ENCODE assay signal across 19 mouse cellular contexts in the genomic region with DNA sequence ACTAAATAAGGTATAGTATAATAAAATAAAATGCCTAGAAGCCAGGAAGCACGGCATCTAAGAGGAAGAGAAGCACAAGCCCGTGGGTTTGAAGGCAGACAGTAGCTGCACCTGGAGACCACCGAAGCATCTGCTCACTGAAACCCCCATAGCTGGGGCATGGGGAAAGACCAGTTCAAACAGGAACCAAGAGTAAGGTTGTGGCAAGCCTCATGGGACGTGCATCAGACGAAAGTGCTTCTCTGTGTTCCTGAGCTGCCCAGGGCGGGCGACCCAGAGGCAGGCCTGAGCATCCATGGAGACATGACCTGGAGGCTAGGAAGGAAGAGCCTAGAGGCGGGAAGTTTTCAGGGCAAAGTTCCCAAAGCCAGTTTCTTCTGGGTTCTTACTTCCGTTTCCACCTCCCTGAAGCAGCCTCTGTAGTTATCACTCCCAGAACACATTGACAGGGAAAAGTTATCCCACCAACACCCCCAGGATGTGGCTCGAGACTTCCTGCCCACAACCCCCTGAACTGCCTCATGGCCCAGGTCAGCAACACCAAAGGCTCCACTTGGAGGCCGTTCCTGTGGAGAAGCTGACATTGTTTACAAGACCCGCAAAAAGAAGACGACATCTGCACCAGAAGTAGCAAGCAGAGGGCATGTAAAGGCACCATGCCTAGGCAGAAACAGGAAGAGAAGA. TPM values are rescaled to one million over a fixed set of nuclear protein-coding genes. Genes with fewer than 3 reads are reported as not detected.
A peak's percentile ranks its signal among the peaks of the same experiment; 100 is the strongest.
DNase-seq lines count a peak whose midpoint lies in the region; ATAC-seq and TF ChIP-seq lines count a peak whose summit lies in the region.
"Had no signal": no experiment of that assay in that cellular context is flagged by ENCODE, and none has a peak within 500 bp of the region (broad histone marks: within the 10 kb centered on the region; RNA-seq: fewer than 3 reads in every experiment).

No protein-coding gene starts in this region.

- no peaks in the 10 kb centered on the region for H3K36me3 ChIP-seq in hindbrain, embryonic 13.5 days
- H3K36me3 ChIP-seq in hindbrain, embryonic 11.5 days (ENCODE audit: control insufficient read depth, insufficient read depth, low read length), result no peaks in the 10 kb centered on the region
- H3K36me3 ChIP-seq: heart, embryonic 13.5 days; hindbrain, embryonic 15.5 days; stomach, embryonic 15.5 days had no signal

- WGBS in hindbrain, embryonic 13.5 days, result 87% methylated on average over 13 of the region's 13 CpGs
- WGBS in hindbrain, embryonic 11.5 days, result 80% methylated on average over 13 of the region's 13 CpGs
- WGBS in cerebellum, adult 2 months, result 79% methylated on average over 13 of the region's 13 CpGs

- no peak for ATAC-seq in hindbrain, embryonic 13.5 days (ENCODE audit: low FRiP score)
- no peak for ATAC-seq in hindbrain, embryonic 11.5 days (ENCODE audit: low FRiP score)
- ATAC-seq: activated CD4-positive, CD25-positive, alpha-beta regulatory T cell, adult 4 months had no signal

- peak overlapping the region; percentile 91; the same call in 1 of the 2 replicates for H3K27ac ChIP-seq in hindbrain, embryonic 13.5 days
- H3K27ac ChIP-seq in hindbrain, embryonic 11.5 days (ENCODE audit: low read depth, low read length), result no peak overlapping the region
- no peak overlapping the region for H3K27ac ChIP-seq in cerebellum, adult 2 months (ENCODE audit: insufficient read depth, low read length)
- H3K27ac ChIP-seq: heart, embryonic 13.5 days; stomach, embryonic 15.5 days had no signal

- H3K4me1 ChIP-seq in hindbrain, embryonic 13.5 days (replicated peaks), result peaks cover 35% of the 10 kb centered on the region
- no peaks in the 10 kb centered on the region; the same call in 1 of the 2 replicates for H3K4me1 ChIP-seq in hindbrain, embryonic 11.5 days (replicated peaks; ENCODE audit: control insufficient read depth, insufficient read depth, low read length)
- H3K4me1 ChIP-seq in cerebellum, adult 2 months (ENCODE audit: control insufficient read depth, insufficient read depth, low read length), result peaks cover 33% of the 10 kb centered on the region
- H3K4me1 ChIP-seq: stomach, embryonic 15.5 days had no signal

- no peak for TF ChIP-seq POLR2A in cerebellum, adult 2 months (IDR thresholded peaks at IDR 0.05; ENCODE audit: borderline replicate concordance, insufficient read depth, low read length)

- H3K4me2 ChIP-seq in hindbrain, embryonic 13.5 days, result no peak overlapping the region
- no peak overlapping the region for H3K4me2 ChIP-seq in hindbrain, embryonic 11.5 days (replicated peaks; ENCODE audit: low read depth, low read length)
- H3K4me2 ChIP-seq: stomach, embryonic 15.5 days had no signal

- H3K9me3 ChIP-seq in hindbrain, embryonic 13.5 days, result no peaks in the 10 kb centered on the region
- no peaks in the 10 kb centered on the region for H3K9me3 ChIP-seq in hindbrain, embryonic 11.5 days (ENCODE audit: control insufficient read depth, low read length)
- H3K9me3 ChIP-seq: heart, embryonic 13.5 days; hindbrain, embryonic 15.5 days; stomach, embryonic 15.5 days had no signal

- no peak overlapping the region for H3K9ac ChIP-seq in hindbrain, embryonic 13.5 days
- no peak overlapping the region for H3K9ac ChIP-seq in hindbrain, embryonic 11.5 days (ENCODE audit: low read depth, low read length)
- H3K9ac ChIP-seq: heart, embryonic 13.5 days; stomach, embryonic 15.5 days had no signal

- no peak overlapping the region for H3K4me3 ChIP-seq in hindbrain, embryonic 13.5 days
- no peak overlapping the region for H3K4me3 ChIP-seq in hindbrain, embryonic 11.5 days (ENCODE audit: low read depth, low read length)
- H3K4me3 ChIP-seq in cerebellum, adult 2 months (replicated peaks; ENCODE audit: insufficient read depth, low read depth, low read length), result no peak overlapping the region
- H3K4me3 ChIP-seq: erythroblast, embryonic 14.5 days; heart, embryonic 13.5 days; hindbrain, embryonic 15.5 days; stomach, embryonic 15.5 days had no signal

- H3K27me3 ChIP-seq in hindbrain, embryonic 13.5 days, result no peaks in the 10 kb centered on the region
- H3K27me3 ChIP-seq in hindbrain, embryonic 11.5 days (ENCODE audit: control insufficient read depth, insufficient read depth, low read length), result no peaks in the 10 kb centered on the region
- H3K27me3 ChIP-seq in cerebellum, adult 2 months (ENCODE audit: control insufficient read depth, insufficient read depth, low read length), result no peaks in the 10 kb centered on the region
- H3K27me3 ChIP-seq: heart, embryonic 13.5 days; hindbrain, embryonic 15.5 days; stomach, embryonic 15.5 days had no signal

- no peak for DNase-seq in hindbrain, embryonic 11.5 days (ENCODE audit: low spot score)
- DNase-seq in B cell, adult 2 months, result peak; percentile 40 to 46
- DNase-seq in liver, result peak; percentile 13
- DNase-seq in spleen, postnatal 36 days (ENCODE audit: low spot score in 2 of 2), result peak; percentile 55 to 63
- DNase-seq in adrenal gland, adult 18-20 months (ENCODE audit: low spot score in 2 of 2), result no peak
- no peak for DNase-seq in right cerebral cortex, postnatal 36 days (ENCODE audit: low spot score in 2 of 2)
- DNase-seq in cerebellum, adult 2 months, result no peak
- DNase-seq: cerebellum, adult 9-10 months; gastrocnemius, postnatal 36 days; kidney, adult 8-10 months; layer of hippocampus, postnatal 36 days; lung, postnatal 14 days; right cerebral cortex, postnatal 14 days had no signal

- no peak for TF ChIP-seq CTCF in cerebellum, adult 2 months (IDR thresholded peaks at IDR 0.05; ENCODE audit: borderline replicate concordance, insufficient read depth, low read depth, low read length)

RNA-seq across cellular contexts. Expression of a gene that starts 16.8 kb away (rescaled TPM):
- polyA plus RNA-seq in hindbrain, embryonic 13.5 days (2015; fragmentation: Nextera tagmentation; extraction: Ambion mirVana), result 47.5 and 52.6 TPM in 2 replicates
- 34.1 and 36.2 TPM in 2 replicates for polyA plus RNA-seq in hindbrain, embryonic 11.5 days (2014; fragmentation: Nextera tagmentation; extraction: Ambion mirVana)
- under 1 TPM in 1 of 2 experiments, not detected in 1; 0.90 TPM for total RNA-seq in adrenal gland, adult 18-20 months (2021)
- 106 and 124 TPM in 2 replicates for polyA plus RNA-seq in cerebellum, adult 2 months (2012; rRNA removed)
- total RNA-seq: gastrocnemius, postnatal 36 days had no signal
- polyA plus RNA-seq: activated CD4-positive, CD25-positive, alpha-beta regulatory T cell, adult 4 months; erythroblast, embryonic 14.5 days had no signal

Comparison
In these comparisons a context has a peak if more than half of its experiments do, and no peak if none do; other contexts are left out.
1. DNase-seq: peak in B cell, adult 2 months (2 of 2), liver (single experiment) and spleen, postnatal 36 days (2 of 2); none in hindbrain, embryonic 11.5 days (single experiment), adrenal gland, adult 18-20 months (0 of 2), right cerebral cortex, postnatal 36 days (0 of 2) and cerebellum, adult 2 months (0 of 2).